Mouse (Mus musculus): ENCODE results near the gene Lrrc27. TPM values are rescaled to one million over a fixed set of nuclear protein-coding genes. Genes with fewer than 3 reads are reported as not detected.
A peak's percentile ranks its signal among the peaks of the same experiment; 100 is the strongest.

The Lrrc27 gene
- total RNA-seq, 1 experiment from 2014 or later, result 9.5 TPM

DNA sequence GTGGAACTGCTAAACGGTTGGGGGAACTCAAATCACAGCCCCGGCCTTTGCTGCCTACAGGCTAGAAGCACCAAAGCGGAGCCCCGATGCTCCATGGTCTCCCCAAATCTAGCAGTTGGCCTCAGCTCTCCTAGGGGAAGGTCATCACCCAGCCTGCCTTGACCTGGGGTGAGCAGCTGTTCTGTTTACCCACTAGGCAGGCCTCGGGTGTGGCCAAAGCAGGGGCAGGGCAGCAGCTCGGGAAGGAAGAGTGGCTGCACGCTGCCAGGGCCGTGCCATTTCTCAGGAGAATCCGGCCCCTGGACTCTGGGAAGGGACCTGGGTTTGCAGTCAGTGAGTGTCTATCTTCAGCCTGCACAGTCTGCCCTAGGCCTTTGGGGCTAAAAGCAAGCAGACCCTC, 40.2 kb downstream of the Lrrc27 start:
- no peak for ATAC-seq (replicated peaks in 1 of 2; ENCODE audit: insufficient read depth in 1 of 2, low FRiP score in 2 of 2, low TSS enrichment in 1 of 2, low read depth in 1 of 2, poor library complexity in 2 of 2, severe bottlenecking in 2 of 2)

DNA sequence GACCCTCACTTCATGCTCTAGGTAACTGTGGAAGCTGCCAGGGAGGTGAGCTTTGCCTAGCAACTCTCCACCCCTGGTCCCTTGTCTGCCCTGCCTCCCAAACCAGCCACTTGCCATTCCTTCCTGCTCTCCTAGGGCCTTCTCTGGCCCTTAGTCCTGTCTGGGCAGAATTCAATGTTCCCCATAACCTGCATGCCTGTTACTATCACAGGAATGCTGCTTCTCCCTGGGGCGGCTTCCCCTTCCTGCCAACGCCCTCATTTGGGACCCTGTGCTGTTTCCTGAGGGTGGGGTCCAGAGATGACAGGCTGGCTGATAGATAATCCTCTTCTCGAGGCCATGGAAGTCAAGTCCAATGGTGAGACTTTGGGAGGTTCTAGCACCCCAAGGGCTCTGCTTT, 40.7 kb downstream of the Lrrc27 start:
- no peak for ATAC-seq (replicated peaks in 1 of 2; ENCODE audit: insufficient read depth in 1 of 2, low FRiP score in 2 of 2, low TSS enrichment in 1 of 2, low read depth in 1 of 2, poor library complexity in 2 of 2, severe bottlenecking in 2 of 2)

DNA sequence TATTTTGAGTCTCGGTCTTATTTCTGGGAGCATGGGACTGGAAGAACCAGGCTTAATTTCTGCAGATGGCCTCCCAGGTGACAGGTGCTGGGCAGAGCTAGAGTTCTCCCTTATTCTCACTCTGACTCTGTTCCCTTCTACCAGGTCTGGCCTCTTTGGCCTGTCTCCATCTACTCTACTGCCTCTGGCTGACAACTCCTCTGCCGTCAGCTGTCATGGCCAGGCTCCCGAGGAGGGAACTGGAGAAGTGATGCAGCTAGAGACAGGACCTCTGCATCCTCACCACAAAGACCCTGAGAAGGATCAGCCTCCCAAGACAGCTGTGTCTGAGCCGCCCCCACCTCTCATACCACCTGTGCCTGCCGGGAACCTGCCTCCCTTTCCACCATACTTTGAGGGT, 41.8 kb downstream of the Lrrc27 start:
- no peak for ATAC-seq (replicated peaks in 1 of 2; ENCODE audit: insufficient read depth in 1 of 2, low FRiP score in 2 of 2, low TSS enrichment in 1 of 2, low read depth in 1 of 2, poor library complexity in 2 of 2, severe bottlenecking in 2 of 2)

GRCm38 (mm10) chr7:139257752-139258542, 45.2 kb downstream of the Lrrc27 start:
- no peak for ATAC-seq (replicated peaks in 1 of 2; ENCODE audit: insufficient read depth in 1 of 2, low FRiP score in 2 of 2, low TSS enrichment in 1 of 2, low read depth in 1 of 2, poor library complexity in 2 of 2, severe bottlenecking in 2 of 2)

GRCm38 (mm10) chr7:139264337-139264736, 51.5 kb downstream of the Lrrc27 start:
- no peak for ATAC-seq (replicated peaks in 1 of 2; ENCODE audit: insufficient read depth in 1 of 2, low FRiP score in 2 of 2, low TSS enrichment in 1 of 2, low read depth in 1 of 2, poor library complexity in 2 of 2, severe bottlenecking in 2 of 2)

DNA sequence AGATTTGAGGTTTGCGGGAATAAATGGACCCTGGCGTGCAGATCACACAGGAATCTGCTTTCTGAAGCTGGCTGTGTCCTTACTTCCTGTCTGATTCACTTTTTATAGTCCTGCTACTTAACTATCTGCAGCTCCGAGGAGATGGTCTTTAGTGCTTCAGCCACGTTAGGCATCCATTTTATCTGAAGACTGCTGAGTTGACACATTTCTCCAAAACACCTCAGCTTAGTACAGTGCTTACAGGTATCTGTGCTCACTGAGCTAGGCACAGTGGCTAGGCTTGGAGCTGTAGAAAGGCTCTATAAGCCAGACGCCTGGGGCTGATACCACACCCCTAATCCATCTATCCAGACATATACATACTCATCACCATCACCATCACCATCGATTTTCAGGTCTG, 52.8 kb downstream of the Lrrc27 start:
- no peak for ATAC-seq (replicated peaks in 1 of 2; ENCODE audit: insufficient read depth in 1 of 2, low FRiP score in 2 of 2, low TSS enrichment in 1 of 2, low read depth in 1 of 2, poor library complexity in 2 of 2, severe bottlenecking in 2 of 2)

- ATAC-seq (replicated peaks in 1 of 2; ENCODE audit: insufficient read depth in 1 of 2, low FRiP score in 2 of 2, low TSS enrichment in 1 of 2, low read depth in 1 of 2, poor library complexity in 2 of 2, severe bottlenecking in 2 of 2), result no peak
These were observed 53.6 kb downstream of the Lrrc27 start for GRCm38 (mm10) chr7:139266431-139266830.

- peak; percentile 36 to 46; a peak in 1 of 4 replicates for ATAC-seq (replicated peaks in 1 of 2; ENCODE audit: insufficient read depth in 1 of 2, low FRiP score in 2 of 2, low TSS enrichment in 1 of 2, low read depth in 1 of 2, poor library complexity in 2 of 2, severe bottlenecking in 2 of 2)
These were observed 54.4 kb downstream of the Lrrc27 start for GRCm38 (mm10) chr7:139266886-139267870.

- ATAC-seq (replicated peaks in 1 of 2; ENCODE audit: insufficient read depth in 1 of 2, low FRiP score in 2 of 2, low TSS enrichment in 1 of 2, low read depth in 1 of 2, poor library complexity in 2 of 2, severe bottlenecking in 2 of 2), result no peak
These were observed 58.0 kb downstream of the Lrrc27 start for GRCm38 (mm10) chr7:139270738-139271137.

DNA sequence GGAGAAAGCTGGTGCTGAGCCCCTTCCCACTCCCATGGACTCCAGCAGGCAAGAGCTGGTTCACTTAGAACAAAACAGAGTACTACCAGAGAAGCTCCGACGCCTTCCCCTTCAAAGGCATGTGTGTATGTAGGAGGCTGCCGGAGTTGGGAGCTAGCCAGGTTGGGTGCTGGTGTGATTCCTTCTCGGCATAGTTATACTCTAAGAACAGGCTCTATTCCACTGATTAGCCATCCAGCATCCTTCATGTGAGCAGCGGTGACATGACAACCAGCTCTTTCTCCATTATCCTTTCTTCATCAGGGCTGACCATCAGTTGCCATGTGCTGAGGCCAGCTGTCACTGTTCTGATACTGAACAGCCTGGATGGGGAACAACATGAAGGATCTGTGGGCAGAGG, 59.1 kb downstream of the Lrrc27 start:
- no peak for ATAC-seq (replicated peaks in 1 of 2; ENCODE audit: insufficient read depth in 1 of 2, low FRiP score in 2 of 2, low TSS enrichment in 1 of 2, low read depth in 1 of 2, poor library complexity in 2 of 2, severe bottlenecking in 2 of 2)

GRCm38 (mm10) chr7:139272639-139273396, 60.0 kb downstream of the Lrrc27 start:
- no peak for ATAC-seq (replicated peaks in 1 of 2; ENCODE audit: insufficient read depth in 1 of 2, low FRiP score in 2 of 2, low TSS enrichment in 1 of 2, low read depth in 1 of 2, poor library complexity in 2 of 2, severe bottlenecking in 2 of 2)

DNA sequence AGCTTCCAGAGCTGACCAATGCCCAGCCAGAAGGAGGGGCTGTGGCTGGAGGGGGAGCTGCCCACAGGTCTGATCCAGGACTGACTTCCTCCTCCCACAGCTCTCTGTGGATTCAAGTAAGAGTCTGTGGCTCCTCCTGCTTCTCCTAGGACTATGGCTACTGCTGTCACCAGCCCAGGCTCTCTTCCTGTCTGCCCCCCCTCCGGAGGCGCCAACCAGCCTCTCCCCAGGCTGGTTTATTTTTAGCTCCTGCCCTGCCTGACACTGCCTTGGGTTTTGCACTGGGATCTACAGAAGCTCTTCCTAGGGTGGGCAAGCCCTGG, 60.6 kb downstream of the Lrrc27 start:
- peak; percentile 72 to 79 for ATAC-seq (replicated peaks in 1 of 2; ENCODE audit: insufficient read depth in 1 of 2, low FRiP score in 2 of 2, low TSS enrichment in 1 of 2, low read depth in 1 of 2, poor library complexity in 2 of 2, severe bottlenecking in 2 of 2)

DNA sequence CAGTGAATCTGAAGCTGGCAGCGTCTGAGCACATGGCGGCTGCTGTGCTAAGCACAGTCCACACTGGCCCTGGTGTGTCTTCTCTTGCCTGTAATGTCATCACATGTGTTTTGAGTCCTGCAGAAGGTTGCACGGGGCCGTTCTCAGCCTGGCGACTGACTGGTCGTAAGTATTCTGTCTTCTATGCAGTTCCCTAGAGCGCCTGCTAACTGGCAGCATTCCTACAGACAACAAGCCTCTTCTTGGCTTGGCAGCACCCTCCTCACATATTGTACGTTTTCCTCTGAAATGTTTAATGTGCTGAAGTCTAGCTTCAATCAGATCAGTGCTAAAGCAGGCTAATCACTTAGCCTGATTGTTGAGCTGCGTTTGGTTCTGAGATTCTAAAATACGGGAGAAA, 62.8 kb downstream of the Lrrc27 start:
- no peak for ATAC-seq (replicated peaks in 1 of 2; ENCODE audit: insufficient read depth in 1 of 2, low FRiP score in 2 of 2, low TSS enrichment in 1 of 2, low read depth in 1 of 2, poor library complexity in 2 of 2, severe bottlenecking in 2 of 2)

- no peak for ATAC-seq (replicated peaks in 1 of 2; ENCODE audit: insufficient read depth in 1 of 2, low FRiP score in 2 of 2, low TSS enrichment in 1 of 2, low read depth in 1 of 2, poor library complexity in 2 of 2, severe bottlenecking in 2 of 2)
These were observed 63.4 kb downstream of the Lrrc27 start for GRCm38 (mm10) chr7:139276150-139276549.

DNA sequence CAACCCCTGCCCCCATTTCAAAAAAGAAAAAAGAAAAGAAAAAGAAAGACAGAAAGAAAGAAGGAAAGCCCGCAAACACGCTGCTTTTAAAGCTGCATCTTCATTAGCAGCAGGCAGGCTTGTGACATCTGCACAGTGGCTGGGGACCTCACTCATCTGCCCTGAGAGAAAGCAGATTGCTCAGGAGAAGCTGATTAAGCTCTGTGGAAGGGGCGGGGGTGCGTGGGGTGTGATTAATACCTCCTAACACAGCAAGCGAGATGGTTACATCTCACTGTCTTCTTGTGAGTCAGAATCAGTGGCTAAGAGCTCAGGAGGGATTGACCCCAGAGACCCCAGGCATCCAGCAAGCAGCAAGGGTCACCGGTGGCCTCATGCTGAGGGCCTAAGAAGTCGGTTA, 64.7 kb downstream of the Lrrc27 start:
- no peak for ATAC-seq (replicated peaks in 1 of 2; ENCODE audit: insufficient read depth in 1 of 2, low FRiP score in 2 of 2, low TSS enrichment in 1 of 2, low read depth in 1 of 2, poor library complexity in 2 of 2, severe bottlenecking in 2 of 2)

GRCm38 (mm10) chr7:139279571-139279970, 66.8 kb downstream of the Lrrc27 start:
- no peak for ATAC-seq (replicated peaks in 1 of 2; ENCODE audit: insufficient read depth in 1 of 2, low FRiP score in 2 of 2, low TSS enrichment in 1 of 2, low read depth in 1 of 2, poor library complexity in 2 of 2, severe bottlenecking in 2 of 2)

- ATAC-seq (replicated peaks in 1 of 2; ENCODE audit: insufficient read depth in 1 of 2, low FRiP score in 2 of 2, low TSS enrichment in 1 of 2, low read depth in 1 of 2, poor library complexity in 2 of 2, severe bottlenecking in 2 of 2), result no peak
These were observed 67.3 kb downstream of the Lrrc27 start for GRCm38 (mm10) chr7:139280044-139280443.

- peak; percentile 20 to 42; a peak in 2 of 4 replicates for ATAC-seq (replicated peaks in 1 of 2; ENCODE audit: insufficient read depth in 1 of 2, low FRiP score in 2 of 2, low TSS enrichment in 1 of 2, low read depth in 1 of 2, poor library complexity in 2 of 2, severe bottlenecking in 2 of 2)
These were observed 68.4 kb downstream of the Lrrc27 start for GRCm38 (mm10) chr7:139281195-139281594.
